Mouse (Mus musculus) heart, embryonic 10.5 days (tissue): Measurements from ENCODE around the gene Dusp3. TPM values are rescaled to one million over a fixed set of nuclear protein-coding genes. Genes with fewer than 3 reads are reported as not detected.
A peak's percentile ranks its signal among the peaks of the same experiment; 100 is the strongest.

Source experiments
- DNase-seq: peaks from one replicate; pipeline ENCODE4 v3.0.0-alpha.2; 2017; ENCODE audit warnings: low spot score
- H3K27ac ChIP-seq: fragments of 300-500 bp; sonication (generic); 2 replicates; pipeline ENCODE4 v1.5.1; 2016; ENCODE audit warnings: mild to moderate bottlenecking
- H3K27me3 ChIP-seq: fragments of 300-500 bp; sonication (generic); 2 replicates; pipeline ENCODE4 v1.6.1; 2016; ENCODE audit warnings: mild to moderate bottlenecking; ENCODE audit not compliant: poor library complexity, insufficient read depth, severe bottlenecking
- H3K36me3 ChIP-seq: fragments of 300-500 bp; sonication (generic); 2 replicates; pipeline ENCODE4 v1.6.1; 2016; ENCODE audit warnings: mild to moderate bottlenecking, moderate library complexity
- H3K4me1 ChIP-seq: fragments of 300-500 bp; sonication (generic); 2 replicates; pipeline ENCODE4 v1.6.1; 2016; ENCODE audit warnings: mild to moderate bottlenecking
- H3K4me3 ChIP-seq: fragments of 300-500 bp; sonication (generic); 2 replicates; pipeline ENCODE4 v1.5.1; 2016; ENCODE audit warnings: mild to moderate bottlenecking, moderate library complexity
- H3K9me3 ChIP-seq: fragments of 300-500 bp; sonication (generic); 2 replicates; pipeline ENCODE4 v1.6.1; 2016; ENCODE audit warnings: mild to moderate bottlenecking, moderate library complexity
- WGBS: fragments of 180-500 bp; shearing (Covaris S2); methylation state at CpG from one replicate; pipeline ENCODE4 v1.1.7; 2016; 5-methylcytosine and 5-hydroxymethylcytosine counted together
- polyA plus RNA-seq: library from polyadenylated mRNA; unstranded; fragments of >200 nt; fragmentation: Nextera tagmentation; extraction: Ambion mirVana; gene quantifications from 2 replicates; pipeline ENCODE4 v1.2.1, GENCODE M21; 2016

Dusp3 gene
- polyA plus RNA-seq, 1 experiment from 2014 or later: 32.3 TPM

- Histone ChIP-seq H3K36me3 (peaks cover 9% of the 10 kb centered on the region), H3K4me1 (peaks cover 26% of the 10 kb centered on the region), H3K27me3 (peaks cover 46% of the 10 kb centered on the region), H3K9me3 (no peaks in the 10 kb centered on the region), H3K4me3 (no peak overlapping the region), H3K27ac (no peak overlapping the region)
- no peak for DNase-seq
- WGBS: 35% methylated on average over 7 of the region's 7 CpGs
Observed at GRCm38 (mm10) chr11:102025354-102025753, 38.5 kb upstream of the Dusp3 start.

- Histone ChIP-seq H3K4me3 (no peak overlapping the region), H3K9me3 (no peaks in the 10 kb centered on the region), H3K27ac (no peak overlapping the region), H3K36me3 (peaks cover 9% of the 10 kb centered on the region), H3K4me1 (peaks cover 26% of the 10 kb centered on the region), H3K27me3 (peaks cover 46% of the 10 kb centered on the region)
- no peak for DNase-seq
- WGBS: 86% methylated on average over 4 of the region's 4 CpGs
Observed at GRCm38 (mm10) chr11:102024875-102025274, 38.1 kb upstream of the Dusp3 start.

- 79% methylated on average over 6 of the region's 6 CpGs for WGBS
- H3K27me3 ChIP-seq: peaks cover 43% of the 10 kb centered on the region
- no peak overlapping the region for H3K4me3 ChIP-seq
- no peak for DNase-seq
- no peak overlapping the region for H3K27ac ChIP-seq
- peaks cover 9% of the 10 kb centered on the region for H3K36me3 ChIP-seq
- H3K4me1 ChIP-seq: peaks cover 26% of the 10 kb centered on the region
- no peaks in the 10 kb centered on the region for H3K9me3 ChIP-seq
Observed at GRCm38 (mm10) chr11:102024084-102024758, 37.4 kb upstream of the Dusp3 start.

- H3K9me3 ChIP-seq: no peaks in the 10 kb centered on the region
- H3K4me1 ChIP-seq: peaks cover 26% of the 10 kb centered on the region
- WGBS: 81% methylated on average over 13 of the region's 13 CpGs
- peaks cover 42% of the 10 kb centered on the region for H3K27me3 ChIP-seq
- peaks cover 9% of the 10 kb centered on the region for H3K36me3 ChIP-seq
- no peak overlapping the region for H3K4me3 ChIP-seq
- H3K27ac ChIP-seq: 0 out of 2 replicates have a peak overlapping the region, but pooled peaks have one; percentile 10
- DNase-seq: no peak
Observed at GRCm38 (mm10) chr11:102023406-102023805, 36.6 kb upstream of the Dusp3 start.

- 77% methylated on average over 5 of the region's 5 CpGs for WGBS
- H3K4me3 ChIP-seq: no peak overlapping the region
- H3K27ac ChIP-seq: no peak overlapping the region
- H3K27me3 ChIP-seq: peaks cover 32% of the 10 kb centered on the region
- H3K9me3 ChIP-seq: no peaks in the 10 kb centered on the region
- DNase-seq: no peak
- H3K4me1 ChIP-seq: peaks cover 14% of the 10 kb centered on the region
- peaks cover 9% of the 10 kb centered on the region for H3K36me3 ChIP-seq
Observed at GRCm38 (mm10) chr11:102021196-102021595, 34.4 kb upstream of the Dusp3 start.

GRCm38 (mm10) chr11:102019736-102020135, 32.9 kb upstream of the Dusp3 start:
- Histone ChIP-seq H3K4me3 (no peak overlapping the region), H3K27ac (no peak overlapping the region), H3K4me1 (peaks cover 14% of the 10 kb centered on the region), H3K9me3 (no peaks in the 10 kb centered on the region), H3K36me3 (peaks cover 9% of the 10 kb centered on the region), H3K27me3 (peaks cover 18% of the 10 kb centered on the region)
- DNase-seq: no peak
- WGBS: 75% methylated on average over 9 of the region's 9 CpGs

- peak overlapping the region; percentile 67; the same call in 1 of the 2 replicates for H3K27ac ChIP-seq
- no peaks in the 10 kb centered on the region for H3K27me3 ChIP-seq
- DNase-seq: no peak
- H3K9me3 ChIP-seq: no peaks in the 10 kb centered on the region
- peaks cover 14% of the 10 kb centered on the region for H3K4me1 ChIP-seq
- H3K36me3 ChIP-seq: peaks cover 9% of the 10 kb centered on the region
- 89% methylated on average over 1 of the region's 1 CpGs for WGBS
- no peak overlapping the region for H3K4me3 ChIP-seq
Observed at GRCm38 (mm10) chr11:102016136-102016535, 29.3 kb upstream of the Dusp3 start.

- Histone ChIP-seq H3K36me3 (peaks cover 15% of the 10 kb centered on the region), H3K9me3 (no peaks in the 10 kb centered on the region), H3K27ac (no peak overlapping the region), H3K4me1 (peaks cover 14% of the 10 kb centered on the region), H3K27me3 (no peaks in the 10 kb centered on the region), H3K4me3 (no peak overlapping the region)
- 64% methylated on average over 6 of the region's 6 CpGs for WGBS
- no peak for DNase-seq
Observed at GRCm38 (mm10) chr11:102015472-102015871, 28.7 kb upstream of the Dusp3 start.

GRCm38 (mm10) chr11:102013201-102013600, 26.4 kb upstream of the Dusp3 start:
- Histone ChIP-seq H3K4me3 (no peak overlapping the region), H3K27me3 (peaks cover 8% of the 10 kb centered on the region; the same call in 1 of the 2 replicates), H3K27ac (no peak overlapping the region), H3K9me3 (no peaks in the 10 kb centered on the region), H3K4me1 (peaks cover 24% of the 10 kb centered on the region), H3K36me3 (peaks cover 21% of the 10 kb centered on the region)
- WGBS: 75% methylated on average over 8 of the region's 8 CpGs
- DNase-seq: no peak

GRCm38 (mm10) chr11:102011510-102011909, 24.7 kb upstream of the Dusp3 start:
- no peaks in the 10 kb centered on the region for H3K9me3 ChIP-seq
- H3K27me3 ChIP-seq: peaks cover 8% of the 10 kb centered on the region
- 71% methylated on average over 8 of the region's 8 CpGs for WGBS
- peaks cover 25% of the 10 kb centered on the region for H3K4me1 ChIP-seq
- no peak for DNase-seq
- no peak overlapping the region for H3K27ac ChIP-seq
- no peak overlapping the region for H3K4me3 ChIP-seq
- H3K36me3 ChIP-seq: peaks cover 27% of the 10 kb centered on the region; the same call in 1 of the 2 replicates

- peaks cover 18% of the 10 kb centered on the region for H3K4me1 ChIP-seq
- no peak for DNase-seq
- no peaks in the 10 kb centered on the region for H3K9me3 ChIP-seq
- peaks cover 27% of the 10 kb centered on the region; the same call in 1 of the 2 replicates for H3K36me3 ChIP-seq
- no peak overlapping the region for H3K4me3 ChIP-seq
- H3K27ac ChIP-seq: peak overlapping the region; percentile 38; the same call in 1 of the 2 replicates
- peaks cover 8% of the 10 kb centered on the region for H3K27me3 ChIP-seq
- WGBS: 85% methylated on average over 13 of the region's 13 CpGs
Observed at GRCm38 (mm10) chr11:102010140-102010539, 23.3 kb upstream of the Dusp3 start.

- H3K4me1 ChIP-seq: peaks cover 18% of the 10 kb centered on the region
- H3K36me3 ChIP-seq: peaks cover 34% of the 10 kb centered on the region
- WGBS: 68% methylated on average over 15 of the region's 15 CpGs
- H3K4me3 ChIP-seq: no peak overlapping the region
- H3K9me3 ChIP-seq: no peaks in the 10 kb centered on the region
- H3K27ac ChIP-seq: peak overlapping the region; percentile 52; the same call in 1 of the 2 replicates
- peaks cover 8% of the 10 kb centered on the region for H3K27me3 ChIP-seq
- no peak for DNase-seq
Observed at GRCm38 (mm10) chr11:102008954-102009637, 22.3 kb upstream of the Dusp3 start.

GRCm38 (mm10) chr11:102008372-102008771, 21.6 kb upstream of the Dusp3 start:
- Histone ChIP-seq H3K4me3 (no peak overlapping the region), H3K4me1 (peaks cover 18% of the 10 kb centered on the region), H3K9me3 (no peaks in the 10 kb centered on the region), H3K27me3 (peaks cover 8% of the 10 kb centered on the region), H3K36me3 (peaks cover 33% of the 10 kb centered on the region), H3K27ac (peak overlapping the region; percentile 36; the same call in 1 of the 2 replicates)
- DNase-seq: no peak
- WGBS: 85% methylated on average over 8 of the region's 8 CpGs
